Mouse (Mus musculus): ENCODE data around the gene Nxpe4.
"Not testable (repeated sequence)": the region's sequence is repeated elsewhere in the genome, so short reads cannot be mapped to it uniquely, and the experiment has no call there.

Gene Nxpe4

DNA sequence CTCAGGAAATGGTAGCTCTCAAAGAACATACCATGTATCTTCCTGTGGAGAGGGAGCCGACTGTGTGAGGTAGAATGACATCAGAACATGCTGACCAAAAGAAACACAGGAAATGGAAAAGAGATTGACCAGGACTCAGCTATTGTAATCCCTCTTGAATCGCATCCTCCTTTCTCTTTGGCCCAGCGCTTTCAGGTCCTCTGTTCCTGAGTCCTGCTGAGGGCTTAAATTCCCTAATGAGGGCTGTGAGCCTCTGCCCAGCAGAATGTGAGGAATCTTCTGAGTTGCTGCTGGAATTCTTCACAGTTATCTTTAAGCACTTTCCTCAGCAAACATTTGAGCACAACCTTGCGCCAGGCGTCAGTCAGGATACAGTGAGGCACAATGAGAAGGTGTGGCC lies 78.6 kb downstream of the Nxpe4 start:
- DNase-seq (ENCODE audit: low spot score in 2 of 2): no peak

DNA sequence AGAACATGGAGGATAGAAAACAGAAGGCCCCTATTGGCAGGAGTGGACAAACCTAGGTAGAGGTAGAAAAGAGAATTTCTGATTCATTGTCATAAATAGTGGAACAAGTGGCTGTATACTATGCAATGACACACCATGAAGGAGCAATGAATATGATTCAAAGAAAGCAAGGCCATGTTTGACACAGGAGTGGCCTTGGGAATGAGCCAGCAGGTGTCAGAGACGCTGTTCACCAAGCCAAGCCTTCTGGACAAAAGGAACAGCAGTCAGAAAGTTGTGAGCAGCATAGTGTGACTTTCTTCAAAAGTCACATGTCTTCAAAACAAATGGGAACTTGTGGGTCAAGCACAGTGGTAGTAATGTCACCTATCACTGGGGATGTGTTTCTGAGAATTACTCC lies 80.0 kb downstream of the Nxpe4 start:
- DNase-seq (ENCODE audit: low spot score in 2 of 2): no peak

DNA sequence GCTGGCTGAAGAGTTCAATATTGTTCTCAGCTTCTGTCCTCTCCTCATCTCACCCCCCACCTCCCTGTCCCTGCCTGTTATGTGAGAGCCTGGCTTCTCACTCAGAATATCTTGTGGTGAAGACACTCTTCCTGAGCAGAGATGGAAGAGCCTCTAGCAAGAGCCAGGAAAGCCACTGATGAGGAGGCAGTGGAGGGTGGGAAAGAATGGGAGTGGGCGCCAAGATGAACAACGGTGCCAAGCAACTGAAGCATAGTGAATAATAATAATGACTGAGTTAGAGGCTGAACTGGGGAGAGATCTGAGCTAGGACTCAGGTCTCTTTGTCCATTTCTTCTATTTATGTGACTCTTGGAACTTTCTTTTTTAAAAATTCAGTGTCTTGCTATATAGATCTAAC lies 80.9 kb downstream of the Nxpe4 start:
- no peak for DNase-seq (ENCODE audit: low spot score in 2 of 2)

DNA sequence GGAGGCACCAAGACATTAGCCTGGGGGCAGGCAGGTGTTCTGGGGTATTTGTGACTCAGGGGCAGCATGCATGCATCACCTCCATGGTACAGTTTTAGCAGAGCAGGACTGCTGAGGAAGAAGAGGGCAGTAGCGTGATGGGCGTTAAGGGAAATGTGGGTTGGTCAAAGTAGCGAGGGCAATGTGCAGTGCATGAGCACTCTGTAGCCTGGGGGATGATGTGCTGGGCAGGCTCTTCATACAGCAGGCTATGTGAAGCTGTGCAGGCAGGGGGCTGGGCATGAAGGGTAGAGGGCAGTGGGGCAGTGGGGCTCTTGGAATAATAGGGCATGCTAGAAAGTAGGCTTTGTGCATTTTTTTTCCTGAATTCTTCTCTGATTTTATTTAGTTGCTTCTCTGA lies 82.4 kb downstream of the Nxpe4 start:
- no peak for DNase-seq (ENCODE audit: low spot score in 2 of 2)

DNA sequence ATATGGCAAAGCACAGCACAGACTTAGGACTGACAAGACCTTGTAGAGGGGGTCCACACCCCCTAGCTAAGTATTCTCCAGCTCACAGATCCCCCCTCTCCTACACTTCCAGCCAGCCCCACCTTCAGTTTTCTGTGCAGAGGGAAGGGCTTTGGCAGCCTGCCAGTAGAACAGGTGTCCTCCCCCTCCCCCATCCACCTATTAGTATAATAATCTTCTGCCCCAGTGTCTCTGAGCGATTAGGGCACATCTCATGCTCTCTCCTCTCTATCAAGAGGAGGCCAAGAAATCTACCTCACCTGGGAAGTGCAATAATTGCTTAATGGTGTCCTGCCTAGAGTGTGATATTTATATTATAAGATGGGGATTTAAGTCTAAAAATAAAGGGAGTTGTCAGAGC lies 83.7 kb downstream of the Nxpe4 start:
- DNase-seq (ENCODE audit: low spot score in 2 of 2): no peak

DNA sequence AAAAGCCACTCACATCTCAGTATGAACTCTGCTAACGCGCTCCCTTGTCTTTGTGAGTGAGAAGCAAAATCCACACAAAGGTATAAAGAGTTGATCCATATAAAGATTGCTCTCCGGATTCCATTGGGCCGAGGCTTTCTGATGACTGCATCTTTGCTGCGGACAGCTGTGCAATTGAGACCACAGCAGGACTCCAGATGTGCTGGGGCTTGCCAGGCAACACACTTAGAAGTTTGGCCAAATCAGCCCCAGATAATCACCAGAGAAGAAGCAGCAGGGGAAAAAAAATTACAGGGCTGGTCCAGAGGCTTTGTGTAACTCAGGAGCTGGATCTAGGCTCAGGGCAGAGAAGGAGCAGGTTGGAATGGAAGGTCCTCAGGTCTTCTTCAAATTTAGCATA lies 85.5 kb downstream of the Nxpe4 start:
- no peak for DNase-seq (ENCODE audit: low spot score in 2 of 2)

DNA sequence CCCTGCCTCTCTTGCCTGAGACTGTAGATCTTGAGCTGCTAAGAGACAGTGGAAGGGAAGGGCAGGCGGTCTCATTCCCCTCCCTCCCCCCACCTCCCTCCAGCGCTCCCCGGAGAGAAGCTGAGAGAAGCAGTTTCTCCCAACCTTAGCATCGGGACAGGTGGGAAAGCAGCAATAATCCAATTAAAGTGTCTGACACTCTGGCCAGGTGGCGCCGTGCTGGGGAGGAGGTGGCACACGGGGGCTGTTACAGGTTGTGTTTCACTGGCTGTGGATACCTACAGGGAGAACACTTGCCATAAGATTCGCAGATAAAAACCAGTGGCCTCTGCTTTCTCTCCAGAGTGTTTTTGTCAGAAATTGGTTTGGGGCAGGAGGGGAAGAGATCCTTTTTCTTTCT lies 90.4 kb downstream of the Nxpe4 start:
- DNase-seq (ENCODE audit: low spot score in 2 of 2): no peak

DNA sequence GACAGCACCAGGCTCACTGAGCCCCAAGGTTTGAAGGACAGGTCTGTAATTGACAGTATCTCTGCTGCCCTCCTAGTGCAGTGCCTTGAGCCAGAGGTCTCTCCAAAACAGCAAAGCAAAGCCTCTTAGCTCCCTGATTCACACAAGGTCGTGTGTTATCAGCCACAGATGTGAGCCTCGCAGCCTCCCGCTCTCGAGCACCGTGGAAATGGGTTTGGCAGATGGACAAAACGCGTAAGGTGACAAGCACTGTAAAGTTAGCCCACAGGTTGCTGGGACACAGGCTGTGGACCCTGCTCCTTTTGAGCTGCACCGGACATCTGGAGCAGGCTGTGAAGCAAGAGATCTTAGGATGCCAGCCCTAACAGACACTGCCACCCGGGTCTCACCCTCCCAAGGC lies 95.2 kb downstream of the Nxpe4 start:
- DNase-seq (ENCODE audit: low spot score in 2 of 2): no peak

DNA sequence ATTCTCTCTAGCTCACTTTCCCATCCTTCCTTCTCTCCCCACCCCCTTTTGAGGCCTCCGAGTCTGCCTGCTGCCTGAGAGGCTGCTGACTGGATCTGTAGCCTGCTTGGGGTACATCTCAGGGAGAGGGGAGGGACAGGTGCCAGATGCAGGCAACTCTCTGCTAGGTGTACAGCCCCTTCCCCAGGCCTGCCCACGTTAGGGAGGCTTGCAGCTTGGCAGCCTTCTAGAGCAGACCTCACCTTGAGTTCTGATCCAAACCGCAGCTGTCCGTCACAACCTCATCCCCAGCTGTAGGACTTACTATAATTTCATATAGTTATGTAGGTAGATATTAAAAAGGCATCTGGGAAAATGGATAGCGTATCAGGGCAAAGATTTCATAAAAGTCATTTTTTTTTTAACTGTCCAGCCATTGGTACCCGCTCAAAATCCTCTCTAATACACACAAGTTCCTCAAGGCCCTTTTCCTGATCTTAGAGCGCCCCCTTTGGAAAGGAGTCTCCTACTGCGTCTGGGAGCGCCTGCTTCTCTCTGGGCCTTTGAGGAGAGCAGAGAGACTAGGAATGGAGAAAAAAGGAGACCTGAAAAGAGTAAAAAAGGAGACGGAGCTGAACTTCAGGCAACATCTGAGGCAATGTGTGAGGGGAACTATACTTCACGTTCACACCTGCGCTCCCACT lies 96.1 kb downstream of the Nxpe4 start:
- DNase-seq (ENCODE audit: low spot score in 2 of 2): no peak

- no peak for DNase-seq (ENCODE audit: low spot score in 2 of 2)
Measured at GRCm38 (mm10) chr9:48264616-48265015, 102.8 kb downstream of the Nxpe4 start.

DNA sequence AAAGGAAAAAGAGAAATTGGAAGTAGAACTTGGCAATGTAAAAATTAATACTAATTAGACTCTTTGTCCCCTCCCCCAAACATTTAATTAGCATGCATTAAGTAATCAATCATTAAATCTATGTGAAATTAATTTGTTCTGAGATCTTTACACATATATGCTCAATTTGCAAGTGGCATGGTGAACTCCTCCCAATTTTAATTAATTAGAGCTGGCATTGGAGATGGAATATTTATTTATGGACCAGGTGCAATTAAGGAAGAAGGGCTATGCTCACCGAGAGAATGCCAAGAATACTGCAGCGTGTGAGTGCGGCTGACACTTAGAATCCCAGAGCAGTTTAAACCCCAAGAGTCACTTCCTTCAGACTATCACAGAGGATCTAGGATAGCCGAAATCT lies 103.7 kb downstream of the Nxpe4 start:
- DNase-seq (ENCODE audit: low spot score in 2 of 2): no peak

DNA sequence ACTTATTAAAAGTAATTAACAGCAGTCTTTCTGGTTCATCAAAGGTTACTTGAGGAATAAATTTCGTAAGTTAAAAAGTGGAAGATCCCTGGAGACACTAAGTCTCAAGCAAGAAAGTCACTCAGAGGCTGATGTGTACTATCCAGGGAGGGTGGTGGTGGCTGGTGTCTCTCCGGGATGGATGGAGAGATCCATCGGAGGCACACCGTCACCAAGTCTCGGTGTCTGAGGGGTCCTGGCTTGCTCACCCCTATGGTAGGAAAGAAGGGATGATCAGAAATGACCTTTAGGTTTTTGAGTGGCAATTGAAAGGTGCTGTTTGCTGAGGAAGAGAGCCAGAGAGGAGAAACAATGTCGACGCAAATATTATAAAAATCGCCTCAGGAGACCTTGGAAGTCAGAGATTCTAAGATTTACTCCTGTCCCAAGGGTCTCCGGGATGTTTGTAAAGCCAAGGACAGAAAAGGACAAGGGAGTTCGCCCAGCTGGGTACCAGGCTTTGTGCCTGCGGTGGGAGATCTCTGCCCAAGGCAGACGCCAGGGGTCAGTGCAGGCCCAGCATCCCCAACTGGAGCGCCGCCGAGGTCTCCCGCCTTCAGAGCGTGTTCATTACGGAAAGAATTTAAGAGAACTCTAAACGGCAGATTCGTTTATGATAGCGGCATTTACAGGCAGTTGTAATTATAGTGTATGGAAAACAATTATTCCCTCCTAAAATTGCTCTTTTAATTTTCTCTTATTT lies 104.6 kb downstream of the Nxpe4 start:
- peak; percentile 65 to 72 for DNase-seq (ENCODE audit: low spot score in 2 of 2)

DNA sequence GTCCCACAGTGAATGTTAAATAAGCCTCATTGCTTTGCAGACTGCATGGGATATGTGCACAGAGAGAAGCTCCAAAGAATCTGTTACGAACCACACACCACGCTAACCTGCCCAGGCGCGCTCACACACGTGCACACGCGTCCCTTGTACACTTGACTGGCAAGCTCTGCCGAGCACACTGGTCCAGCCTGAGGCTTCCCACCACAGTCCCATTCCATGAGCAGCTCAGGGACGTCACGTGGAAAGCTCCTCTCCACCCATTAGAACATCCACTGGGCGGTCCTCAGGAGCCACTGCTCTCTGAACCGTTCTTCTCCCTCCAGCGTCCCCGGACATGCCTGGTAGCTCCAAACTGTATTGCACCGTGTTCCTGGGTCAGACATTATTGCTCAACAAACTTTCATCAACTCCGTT lies 105.2 kb downstream of the Nxpe4 start:
- peak in 1 of 2 experiments; percentile 3 for DNase-seq (ENCODE audit: low spot score in 2 of 2)

- no peak for DNase-seq (ENCODE audit: low spot score in 2 of 2)
Measured at GRCm38 (mm10) chr9:48267960-48268359, 106.1 kb downstream of the Nxpe4 start.

DNA sequence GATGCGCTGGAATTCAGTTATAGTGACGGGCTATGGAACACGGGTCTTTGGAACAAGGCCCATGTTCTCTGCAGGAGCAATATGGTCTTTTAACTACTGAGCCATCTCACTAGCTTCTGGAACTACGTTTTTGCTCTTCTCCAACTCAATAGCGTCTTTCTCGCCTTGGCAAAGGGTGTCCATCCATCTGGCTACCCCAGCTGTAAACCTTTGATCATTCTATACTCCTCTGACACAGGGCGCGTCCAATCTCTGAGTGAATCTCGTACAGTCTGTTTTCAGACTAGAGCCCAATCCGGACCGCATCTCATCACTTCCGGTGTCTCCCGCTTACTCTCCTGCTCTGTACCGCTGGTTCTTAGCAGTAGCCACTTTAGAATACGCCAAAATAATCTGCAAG lies 115.0 kb downstream of the Nxpe4 start:
- no peak for DNase-seq (ENCODE audit: low spot score in 2 of 2)

GRCm38 (mm10) chr9:48284221-48284620 lies 122.4 kb downstream of the Nxpe4 start:
- DNase-seq (ENCODE audit: low spot score in 2 of 2): no peak

DNA sequence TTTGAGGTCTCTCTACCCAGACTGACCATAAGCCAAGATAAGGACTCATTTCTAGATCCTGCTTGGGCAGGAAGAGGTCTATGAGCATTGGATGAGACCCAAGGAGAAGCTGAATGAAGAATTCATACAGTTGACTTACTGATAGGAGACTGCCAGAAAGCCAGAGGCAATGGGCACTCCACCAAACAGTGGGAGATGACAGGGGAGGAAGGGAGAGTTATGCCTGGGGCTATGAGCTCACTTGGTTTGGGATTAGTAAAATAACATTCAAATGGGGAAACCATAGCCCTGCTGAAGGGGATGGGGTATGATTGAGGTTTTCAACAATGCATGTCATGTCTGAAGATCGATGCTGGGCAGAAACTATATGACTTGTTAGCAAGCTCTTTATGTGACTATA lies 128.5 kb downstream of the Nxpe4 start:
- no peak for DNase-seq (ENCODE audit: low spot score in 2 of 2)

DNA sequence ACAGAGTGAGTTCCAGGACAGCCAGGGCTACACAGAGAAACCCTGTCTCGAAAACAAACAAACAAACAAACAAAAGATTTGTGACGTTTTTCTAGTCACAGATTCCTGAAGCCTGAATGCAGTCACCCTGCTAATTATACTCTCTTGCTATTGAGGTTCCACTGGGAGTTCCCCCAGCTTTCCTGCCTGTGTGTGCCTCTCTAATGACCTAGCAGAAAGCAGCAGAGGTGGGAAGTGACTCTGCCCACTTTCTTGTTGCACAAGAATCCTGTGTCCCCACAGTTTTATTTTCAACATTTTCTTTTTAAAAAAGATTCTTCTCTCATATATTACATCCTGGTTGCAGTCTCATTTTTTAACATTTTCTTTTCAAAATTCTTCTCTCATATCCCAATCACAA lies 132.9 kb downstream of the Nxpe4 start:
- no peak for DNase-seq (ENCODE audit: low spot score in 2 of 2)

GRCm38 (mm10) chr9:48298983-48299382 lies 137.2 kb downstream of the Nxpe4 start:
- DNase-seq (ENCODE audit: low spot score in 2 of 2): no peak

- DNase-seq (ENCODE audit: low spot score in 2 of 2): not testable (repeated sequence)
Measured at GRCm38 (mm10) chr9:48303564-48303963, 141.7 kb downstream of the Nxpe4 start.

DNA sequence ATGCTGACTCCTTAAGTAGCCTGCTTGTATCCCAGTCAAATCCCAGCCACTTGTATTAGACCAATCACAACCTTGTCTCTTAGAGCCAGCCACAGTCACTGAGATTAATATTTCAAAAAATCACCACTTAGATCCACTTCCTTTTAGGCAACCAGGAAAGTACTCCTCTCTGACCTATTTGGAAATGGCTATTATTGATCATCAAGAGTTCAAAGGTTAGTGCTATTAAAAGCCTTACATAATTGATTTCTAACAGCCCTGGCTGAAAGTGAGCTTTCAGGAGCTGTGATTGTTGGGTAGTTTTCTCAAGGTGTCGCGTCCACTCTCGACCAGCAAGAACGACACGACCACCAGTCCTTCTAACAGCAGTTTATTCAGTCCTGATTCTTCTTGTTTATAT lies 149.4 kb downstream of the Nxpe4 start:
- DNase-seq (ENCODE audit: low spot score in 2 of 2): no peak

DNA sequence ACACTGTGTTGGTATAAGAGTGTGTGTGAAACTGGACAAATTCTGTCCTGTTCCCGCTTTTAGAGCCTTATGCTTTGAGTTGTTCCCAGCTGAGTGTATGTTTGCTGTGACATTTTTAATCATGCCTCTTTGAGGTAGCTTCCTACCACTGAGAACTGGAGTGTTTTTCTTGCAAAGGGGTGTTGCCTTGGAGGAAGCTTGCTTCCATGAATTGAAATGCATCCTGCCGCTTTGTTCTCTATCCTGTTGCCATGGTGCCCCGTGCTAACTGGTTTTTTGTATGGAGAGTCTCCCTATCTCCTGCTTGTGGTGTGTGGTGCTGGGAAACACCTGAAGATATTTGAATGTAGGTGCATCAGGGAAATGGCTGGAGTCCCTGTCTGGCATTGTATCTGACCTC lies 152.4 kb downstream of the Nxpe4 start:
- no peak for DNase-seq (ENCODE audit: low spot score in 2 of 2)

- DNase-seq (ENCODE audit: low spot score in 2 of 2): no peak
Measured at GRCm38 (mm10) chr9:48315825-48316224, 154.0 kb downstream of the Nxpe4 start.

GRCm38 (mm10) chr9:48326338-48326737 lies 164.5 kb downstream of the Nxpe4 start:
- DNase-seq (ENCODE audit: low spot score in 2 of 2): no peak
